In genomic region chr8:75071627-75072346, GRCm38 (mm10) we compare ENCODE assay signal across 8 mouse cellular contexts. TPM values are rescaled to one million over a fixed set of nuclear protein-coding genes. Genes with fewer than 3 reads are reported as not detected.
A peak's percentile ranks its signal among the peaks of the same experiment; 100 is the strongest.
DNase-seq lines count a peak whose midpoint lies in the region; ATAC-seq and TF ChIP-seq lines count a peak whose summit lies in the region.

No protein-coding gene starts in this region.

- H3K27ac ChIP-seq in gastrocnemius, adult 2 months: no peak overlapping the region
- no peak overlapping the region for H3K27ac ChIP-seq in hindbrain, postnatal 0 days

- no peaks in the 10 kb centered on the region for H3K4me1 ChIP-seq in hindbrain, postnatal 0 days (ENCODE audit: insufficient read depth, low read length)

- intact Hi-C loops in gastrocnemius, adult 2 months (cut with DNase I): loop anchor here (1.0 to 5.0 kb wide), 3 partner anchors 37 to 201 kb away; no protein-coding TSS in a partner anchor

- WGBS in hindbrain, postnatal 0 days: 30% methylated on average over 4 of the region's 4 CpGs

- TF ChIP-seq CTCF in gastrocnemius, adult 2 months (IDR thresholded peaks at IDR 0.05): peak; percentile 78
- TF ChIP-seq CTCF in hindbrain, postnatal 0 days (IDR thresholded peaks at IDR 0.05; ENCODE audit: low read depth): peak; percentile 99

- DNase-seq in T-cell, adult 2 months (ENCODE audit: low spot score): peak; percentile 51
- DNase-seq in cerebellum, postnatal 36 days: peak; percentile 79 to 83
- DNase-seq in gastrocnemius, adult 2 months: peak; percentile 83
- DNase-seq in hindbrain, postnatal 0 days (ENCODE audit: low spot score): peak; percentile 90
- DNase-seq in left cerebral cortex, adult 18-20 months (ENCODE audit: low spot score in 2 of 2): peak; percentile 81 to 89
- DNase-seq in lung, postnatal 4 days: peak; percentile 73 to 85
- peak; percentile 78 for DNase-seq in right cerebral cortex, adult 18-20 months
- DNase-seq in urinary bladder, adult 2 months (ENCODE audit: low spot score): peak; percentile 44

- no peaks in the 10 kb centered on the region for H3K27me3 ChIP-seq in hindbrain, postnatal 0 days (ENCODE audit: insufficient read depth, low read length)

- H3K9ac ChIP-seq in hindbrain, postnatal 0 days (replicated peaks; ENCODE audit: low read length): no peak overlapping the region

- no peaks in the 10 kb centered on the region for H3K9me3 ChIP-seq in hindbrain, postnatal 0 days (ENCODE audit: low read length)

- ATAC-seq in hindbrain, postnatal 0 days: peak; percentile 88

- no peaks in the 10 kb centered on the region for H3K36me3 ChIP-seq in hindbrain, postnatal 0 days (ENCODE audit: insufficient read depth, low read length)

- no peak overlapping the region for H3K4me3 ChIP-seq in gastrocnemius, adult 2 months
- no peak overlapping the region for H3K4me3 ChIP-seq in hindbrain, postnatal 0 days (ENCODE audit: low read length)

- H3K4me2 ChIP-seq in hindbrain, postnatal 0 days (ENCODE audit: low read depth, low read length): no peak overlapping the region

RNA-seq across cellular contexts. Expression of gene Hmox1, which starts 21.6 kb away (rescaled TPM):
- total RNA-seq in gastrocnemius, adult 2 months (2021): 1 to 10 TPM; 5.8 to 7.4 TPM
- total RNA-seq in hindbrain, postnatal 0 days (2014; rRNA removed): 12.1 and 14.6 TPM in 2 replicates
- 16.2 and 21.3 TPM in 2 replicates for polyA plus RNA-seq in hindbrain, postnatal 0 days (2015; fragmentation: Nextera tagmentation; extraction: Ambion mirVana)
- total RNA-seq in left cerebral cortex, adult 18-20 months (2021): 1 to 10 TPM; 4.3 to 5.1 TPM
- polyA plus RNA-seq in urinary bladder, adult 2 months (2012; rRNA removed): 24.1 and 24.2 TPM in 2 replicates

RNA-seq across cellular contexts. Expression of gene Mcm5, which starts 37.6 kb away (rescaled TPM):
- 1 to 10 TPM in 1 of 2 experiments, under 1 TPM in 1; 0.89 to 1.1 TPM for total RNA-seq in gastrocnemius, adult 2 months (2021)
- total RNA-seq in hindbrain, postnatal 0 days (2014; rRNA removed): 41.0 and 43.0 TPM in 2 replicates
- polyA plus RNA-seq in hindbrain, postnatal 0 days (2015; fragmentation: Nextera tagmentation; extraction: Ambion mirVana): 27.7 and 28.4 TPM in 2 replicates
- 1 to 10 TPM; 8.3 to 8.5 TPM for total RNA-seq in left cerebral cortex, adult 18-20 months (2021)
- polyA plus RNA-seq in urinary bladder, adult 2 months (2012; rRNA removed): 7.4 and 10.7 TPM in 2 replicates

RNA-seq across cellular contexts. Expression of gene Tom1, which starts 38.3 kb away (rescaled TPM):
- total RNA-seq in gastrocnemius, adult 2 months (2021): 10 to 100 TPM; 45.9 to 49.7 TPM
- total RNA-seq in hindbrain, postnatal 0 days (2014; rRNA removed): 45.9 and 55.0 TPM in 2 replicates
- 48.2 and 49.2 TPM in 2 replicates for polyA plus RNA-seq in hindbrain, postnatal 0 days (2015; fragmentation: Nextera tagmentation; extraction: Ambion mirVana)
- 10 to 100 TPM; 39.8 to 46.3 TPM for total RNA-seq in left cerebral cortex, adult 18-20 months (2021)
- 17.3 and 22.5 TPM in 2 replicates for polyA plus RNA-seq in urinary bladder, adult 2 months (2012; rRNA removed)

Comparison
In these comparisons a context has a peak if more than half of its experiments do, and no peak if none do; other contexts are left out.
1. RNA of gene Mcm5, which starts 37.6 kb away (total RNA-seq): 41.0 to 43.0 TPM in hindbrain, postnatal 0 days and 8.3 to 8.5 TPM in left cerebral cortex, adult 18-20 months; 0.89 to 1.1 TPM in gastrocnemius, adult 2 months; every median in the first group is over 4 times any median in the second.
2. Peak in every context shown above with its lines, with median percentiles within 50 percentile points of each other: DNase-seq.